Mouse (Mus musculus): ENCODE results near the gene Cd3g. TPM values are rescaled to one million over a fixed set of nuclear protein-coding genes. Genes with fewer than 3 reads are reported as not detected.

Cd3g gene
- polyA plus RNA-seq, 1 experiment from 2014 or later, result not detected

GRCm38 (mm10) chr9:44965126-44965832 is 15.0 kb downstream of the Cd3g start, which contains the start of gene Ube4a:
TSS of gene Ube4a (minus strand) at chr9:44965600.
- Histone ChIP-seq H3K4me1 (peaks cover 19% of the 10 kb centered on the region), H3K4me2 (peak within 1 kb of the TSS; percentile 86), H3K27ac (replicated peaks) (peak within 1 kb of the TSS; percentile 70), H3K4me3 (replicated peaks) (peak within 1 kb of the TSS; percentile 73), H3K9ac (replicated peaks) (peak within 1 kb of the TSS; percentile 74), H3K9me3 (replicated peaks) (no peaks in the 10 kb centered on the region), H3K27me3 (replicated peaks) (peaks cover 2% of the 10 kb centered on the region; the same call in 1 of the 2 replicates), H3K36me3 (peaks cover 21% of the 10 kb centered on the region)
- WGBS, result 1% methylated on average over 39 of the region's 39 CpGs
- ATAC-seq (ENCODE audit: low FRiP score), result peak; percentile 96

GRCm38 (mm10) chr9:44954432-44954831 is 25.8 kb downstream of the Cd3g start:
- Histone ChIP-seq H3K4me1 (no peaks in the 10 kb centered on the region), H3K9me3 (replicated peaks) (no peaks in the 10 kb centered on the region), H3K36me3 (peaks cover 90% of the 10 kb centered on the region), H3K9ac (replicated peaks) (no peak overlapping the region), H3K4me3 (replicated peaks) (no peak overlapping the region), H3K4me2 (no peak overlapping the region), H3K27ac (replicated peaks) (no peak overlapping the region), H3K27me3 (replicated peaks) (no peaks in the 10 kb centered on the region)
- ATAC-seq (ENCODE audit: low FRiP score), result no peak
- 94% methylated on average over 3 of the region's 3 CpGs for WGBS

GRCm38 (mm10) chr9:44947836-44948235 is 32.4 kb downstream of the Cd3g start:
- no peaks in the 10 kb centered on the region for H3K4me1 ChIP-seq
- H3K27me3 ChIP-seq (replicated peaks), result no peaks in the 10 kb centered on the region
- WGBS, result 90% methylated on average over 5 of the region's 5 CpGs
- no peak overlapping the region for H3K9ac ChIP-seq (replicated peaks)
- no peaks in the 10 kb centered on the region for H3K9me3 ChIP-seq (replicated peaks)
- H3K4me2 ChIP-seq, result no peak overlapping the region
- H3K4me3 ChIP-seq (replicated peaks), result no peak overlapping the region
- H3K27ac ChIP-seq (replicated peaks), result no peak overlapping the region
- H3K36me3 ChIP-seq, result peaks cover 88% of the 10 kb centered on the region
- ATAC-seq (ENCODE audit: low FRiP score), result no peak

GRCm38 (mm10) chr9:44946185-44946695 is 34.0 kb downstream of the Cd3g start:
- no peak overlapping the region for H3K9ac ChIP-seq (replicated peaks)
- WGBS, result 93% methylated on average over 7 of the region's 7 CpGs
- peaks cover 90% of the 10 kb centered on the region for H3K36me3 ChIP-seq
- no peak overlapping the region for H3K27ac ChIP-seq (replicated peaks)
- H3K4me1 ChIP-seq, result no peaks in the 10 kb centered on the region
- no peak overlapping the region for H3K4me2 ChIP-seq
- H3K9me3 ChIP-seq (replicated peaks), result no peaks in the 10 kb centered on the region
- no peaks in the 10 kb centered on the region for H3K27me3 ChIP-seq (replicated peaks)
- no peak for ATAC-seq (ENCODE audit: low FRiP score)
- no peak overlapping the region for H3K4me3 ChIP-seq (replicated peaks)

- no peak overlapping the region for H3K9ac ChIP-seq (replicated peaks)
- H3K4me3 ChIP-seq (replicated peaks), result no peak overlapping the region
- ATAC-seq (ENCODE audit: low FRiP score), result no peak
- H3K4me2 ChIP-seq, result no peak overlapping the region
- H3K4me1 ChIP-seq, result no peaks in the 10 kb centered on the region
- H3K9me3 ChIP-seq (replicated peaks), result no peaks in the 10 kb centered on the region
- no peaks in the 10 kb centered on the region for H3K27me3 ChIP-seq (replicated peaks)
- H3K36me3 ChIP-seq, result peaks cover 86% of the 10 kb centered on the region
- no peak overlapping the region for H3K27ac ChIP-seq (replicated peaks)
- 93% methylated on average over 4 of the region's 4 CpGs for WGBS
Observed at GRCm38 (mm10) chr9:44942421-44942820, 37.8 kb downstream of the Cd3g start.

- H3K27ac ChIP-seq (replicated peaks), result no peak overlapping the region
- no peaks in the 10 kb centered on the region for H3K27me3 ChIP-seq (replicated peaks)
- H3K4me1 ChIP-seq, result no peaks in the 10 kb centered on the region
- H3K4me2 ChIP-seq, result no peak overlapping the region
- H3K9me3 ChIP-seq (replicated peaks), result no peaks in the 10 kb centered on the region
- no peak overlapping the region for H3K4me3 ChIP-seq (replicated peaks)
- no peak overlapping the region for H3K9ac ChIP-seq (replicated peaks)
- H3K36me3 ChIP-seq, result peaks cover 86% of the 10 kb centered on the region
- WGBS, result 92% methylated on average over 4 of the region's 4 CpGs
- ATAC-seq (ENCODE audit: low FRiP score), result no peak
Observed at GRCm38 (mm10) chr9:44941756-44942155, 38.5 kb downstream of the Cd3g start.

GRCm38 (mm10) chr9:44921543-44921942 is 58.7 kb downstream of the Cd3g start:
- peak overlapping the region; percentile 96; the same call in 1 of the 2 replicates for H3K9ac ChIP-seq (replicated peaks)
- peak overlapping the region; percentile 98 for H3K4me3 ChIP-seq (replicated peaks)
- peak overlapping the region; percentile 74 for H3K4me2 ChIP-seq
- H3K36me3 ChIP-seq, result peaks cover 9% of the 10 kb centered on the region
- H3K27me3 ChIP-seq (replicated peaks), result no peaks in the 10 kb centered on the region
- peaks cover 19% of the 10 kb centered on the region for H3K4me1 ChIP-seq
- H3K27ac ChIP-seq (replicated peaks), result peak overlapping the region; percentile 94
- WGBS, result 70% methylated on average over 2 of the region's 2 CpGs
- no peak for ATAC-seq (ENCODE audit: low FRiP score)
- no peaks in the 10 kb centered on the region for H3K9me3 ChIP-seq (replicated peaks)

- Histone ChIP-seq H3K27ac (replicated peaks) (peak overlapping the region; percentile 94), H3K9ac (replicated peaks) (peak overlapping the region; percentile 96), H3K4me1 (peaks cover 20% of the 10 kb centered on the region), H3K4me3 (replicated peaks) (peak overlapping the region; percentile 98), H3K9me3 (replicated peaks) (no peaks in the 10 kb centered on the region), H3K27me3 (replicated peaks) (no peaks in the 10 kb centered on the region), H3K4me2 (peak overlapping the region; percentile 74), H3K36me3 (peaks cover 9% of the 10 kb centered on the region)
- 1% methylated on average over 8 of the region's 8 CpGs for WGBS
- ATAC-seq (ENCODE audit: low FRiP score), result peak; percentile 94
Observed at GRCm38 (mm10) chr9:44921123-44921468, 59.1 kb downstream of the Cd3g start.

GRCm38 (mm10) chr9:44920374-44921122 is 59.7 kb downstream of the Cd3g start, which contains the start of gene Atp5l:
TSS of gene Atp5l (minus strand) at chr9:44920742.
- Histone ChIP-seq H3K27me3 (replicated peaks) (no peaks in the 10 kb centered on the region), H3K9me3 (replicated peaks) (no peaks in the 10 kb centered on the region), H3K36me3 (peaks cover 6% of the 10 kb centered on the region; the same call in 1 of the 2 replicates), H3K27ac (replicated peaks) (peak within 1 kb of the TSS; percentile 94), H3K9ac (replicated peaks) (peak within 1 kb of the TSS; percentile 96), H3K4me3 (replicated peaks) (peak within 1 kb of the TSS; percentile 98), H3K4me1 (peaks cover 23% of the 10 kb centered on the region), H3K4me2 (peak within 1 kb of the TSS; percentile 74)
- ATAC-seq (ENCODE audit: low FRiP score), result peak; percentile 88
- WGBS, result under 1% methylated on average over 48 of the region's 48 CpGs

- Histone ChIP-seq H3K27me3 (replicated peaks) (no peaks in the 10 kb centered on the region), H3K4me1 (peaks cover 33% of the 10 kb centered on the region), H3K36me3 (peaks cover 6% of the 10 kb centered on the region; the same call in 1 of the 2 replicates), H3K9ac (replicated peaks) (peak overlapping the region; percentile 96), H3K4me3 (replicated peaks) (peak overlapping the region; percentile 98), H3K27ac (replicated peaks) (no peak overlapping the region), H3K9me3 (replicated peaks) (no peaks in the 10 kb centered on the region), H3K4me2 (peak overlapping the region; percentile 74)
- 38% methylated on average over 2 of the region's 2 CpGs for WGBS
- ATAC-seq (ENCODE audit: low FRiP score), result no peak
Observed at GRCm38 (mm10) chr9:44919606-44920005, 60.6 kb downstream of the Cd3g start.

Measured in neural tube, embryonic 15.5 days (tissue).